Comparison of ENCODE assay signal across 12 mouse cellular contexts in the genomic region with DNA sequence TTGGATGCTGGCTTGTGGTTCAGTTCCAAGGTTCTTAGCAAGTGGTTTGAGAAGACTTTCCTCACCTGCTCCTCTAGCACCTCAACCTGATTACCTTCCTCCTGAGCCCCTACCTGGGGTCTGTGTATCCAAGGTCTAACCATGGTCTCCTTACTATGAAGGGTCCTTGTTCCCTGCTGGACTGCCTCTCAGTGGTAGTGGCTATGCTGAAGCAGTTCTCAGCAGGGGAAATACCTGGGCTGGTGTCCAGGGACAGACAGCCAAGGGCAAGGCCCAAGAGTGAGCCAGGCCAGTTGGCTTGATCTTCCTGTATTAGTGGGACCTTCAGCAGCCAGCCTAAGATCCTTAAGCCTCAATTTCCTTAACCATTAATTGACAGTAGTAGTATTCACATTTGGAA.
DNase-seq lines count a peak whose midpoint lies in the region; ATAC-seq lines count a peak whose summit lies in the region.
"Had no signal": no experiment of that assay in that cellular context is flagged by ENCODE, and none has a peak within 500 bp of the region (broad histone marks: within the 10 kb centered on the region; RNA-seq: fewer than 3 reads in every experiment).

No protein-coding gene starts in this region.

- H3K27me3 ChIP-seq in forebrain, embryonic 14.5 days (replicated peaks; ENCODE audit: control insufficient read depth, insufficient read depth, low read length), result no peaks in the 10 kb centered on the region

- H3K4me3 ChIP-seq in forebrain, embryonic 14.5 days (ENCODE audit: low read depth, low read length), result no peak overlapping the region
- H3K4me3 ChIP-seq: layer of hippocampus, adult 2 months; myocyte had no signal

- H3K9me3 ChIP-seq in forebrain, embryonic 14.5 days (replicated peaks; ENCODE audit: control insufficient read depth, low read length), result no peaks in the 10 kb centered on the region

- H3K4me1 ChIP-seq in forebrain, embryonic 14.5 days (ENCODE audit: control insufficient read depth, insufficient read depth, low read length), result no peaks in the 10 kb centered on the region

- peak; percentile 30 for DNase-seq in ovary, postnatal 36 days (ENCODE audit: low spot score)
- no peak for DNase-seq in ovary, postnatal 10 days (ENCODE audit: low spot score)
- DNase-seq in cerebellum, adult 9-10 months, result peak; percentile 39
- DNase-seq in heart, adult 9 months (ENCODE audit: low spot score in 2 of 2), result peak; percentile 85 to 89
- peak; percentile 18 to 42 for DNase-seq in lung, postnatal 4 days
- no peak for DNase-seq in forebrain, embryonic 14.5 days (ENCODE audit: low spot score)
- DNase-seq in frontal cortex, adult 2 months (ENCODE audit: extremely low spot score in 1 of 2, low spot score in 1 of 2), result no peak
- no peak for DNase-seq in thymus, postnatal 0 days (ENCODE audit: low spot score)
- DNase-seq: liver, postnatal 0 days; right cerebral cortex, postnatal 25 days had no signal

- ATAC-seq in forebrain, embryonic 14.5 days, result no peak
- ATAC-seq: liver, postnatal 0 days had no signal

- no peak overlapping the region for H3K4me2 ChIP-seq in forebrain, embryonic 14.5 days (ENCODE audit: low read length)

- H3K9ac ChIP-seq in forebrain, embryonic 14.5 days (ENCODE audit: low read length), result no peak overlapping the region
- H3K9ac ChIP-seq: liver, postnatal 0 days had no signal

- no peaks in the 10 kb centered on the region for H3K36me3 ChIP-seq in forebrain, embryonic 14.5 days (ENCODE audit: control insufficient read depth, insufficient read depth, low read length)

- H3K27ac ChIP-seq in forebrain, embryonic 14.5 days (ENCODE audit: low read depth, low read length), result no peak overlapping the region
- H3K27ac ChIP-seq: layer of hippocampus, adult 2 months had no signal

Comparison
In these comparisons a context has a peak if more than half of its experiments do, and no peak if none do; other contexts are left out.
1. DNase-seq: peak in ovary, postnatal 36 days (single experiment), cerebellum, adult 9-10 months (single experiment), heart, adult 9 months (2 of 2) and lung, postnatal 4 days (2 of 2); none in ovary, postnatal 10 days (single experiment), forebrain, embryonic 14.5 days (single experiment), frontal cortex, adult 2 months (0 of 2) and thymus, postnatal 0 days (single experiment).